10 mouse cellular contexts compared by ENCODE assay signal in genomic region chr6:112778211-112778610, GRCm38 (mm10).
A peak's percentile ranks its signal among the peaks of the same experiment; 100 is the strongest.
DNase-seq lines count a peak whose midpoint lies in the region; ATAC-seq and TF ChIP-seq lines count a peak whose summit lies in the region.
"Had no signal": no experiment of that assay in that cellular context is flagged by ENCODE, and none has a peak within 500 bp of the region (broad histone marks: within the 10 kb centered on the region; RNA-seq: fewer than 3 reads in every experiment).

No protein-coding gene starts in this region.

- WGBS in kidney, embryonic 16.5 days, result 86% methylated on average over 3 of the region's 3 CpGs

- no peaks in the 10 kb centered on the region; the same call in 1 of the 2 replicates for H3K4me1 ChIP-seq in kidney, embryonic 16.5 days (ENCODE audit: insufficient read depth, low read length)
- H3K4me1 ChIP-seq in ES-E14 (ENCODE audit: control insufficient read depth in 2 of 2, insufficient read depth in 2 of 2, low read length in 2 of 2, poor library complexity in 1 of 2), result peaks cover 0 to 8% of the 10 kb centered on the region in 2 experiments; a peak in 1 of 4 replicates

- no peaks in the 10 kb centered on the region for H3K9me3 ChIP-seq in kidney, embryonic 16.5 days (ENCODE audit: low read length)
- H3K9me3 ChIP-seq in ES-E14 (ENCODE audit: control insufficient read depth, insufficient read depth, low read depth, low read length), result no peaks in the 10 kb centered on the region

- no peak for ATAC-seq in kidney, embryonic 16.5 days (ENCODE audit: low FRiP score, low TSS enrichment)
- ATAC-seq in inflammation-experienced regulatory T-cells, adult 6 months, result no peak

- H3K9ac ChIP-seq in kidney, embryonic 16.5 days (replicated peaks; ENCODE audit: low read length), result no peak overlapping the region
- H3K9ac ChIP-seq in ES-E14 (ENCODE audit: insufficient read depth, low read depth, low read length, poor library complexity, severe bottlenecking), result no peak overlapping the region

- in situ Hi-C loops in ES-E14 (cut with MboI; ENCODE audit: low sequenced_read_pairs in 2 of 2, unreplicated experiment in 2 of 2), result no loop called here

- no peak overlapping the region for H3K27ac ChIP-seq in kidney, embryonic 16.5 days (ENCODE audit: low read length)
- H3K27ac ChIP-seq in ES-E14 (ENCODE audit: insufficient read depth, low read depth, low read length, poor library complexity, severe bottlenecking), result no peak overlapping the region

- H3K27me3 ChIP-seq in kidney, embryonic 16.5 days (ENCODE audit: insufficient read depth, low read length), result no peaks in the 10 kb centered on the region

- no peak overlapping the region for H3K4me3 ChIP-seq in kidney, embryonic 16.5 days (ENCODE audit: low read length)
- H3K4me3 ChIP-seq in ES-E14 (ENCODE audit: insufficient read depth in 1 of 2, low read depth in 1 of 2, low read length in 2 of 2, poor library complexity in 1 of 2, severe bottlenecking in 1 of 2), result no peak overlapping the region

- H3K4me2 ChIP-seq in kidney, embryonic 16.5 days (replicated peaks; ENCODE audit: low read depth, low read length), result no peak overlapping the region

- peak; percentile 20 for DNase-seq in kidney, adult 9 months
- DNase-seq in ES-E14 (ENCODE audit: low read depth, low spot score) (peak; percentile 9), R1 (ENCODE audit: low read depth, low spot score) (peak; percentile 66)
- DNase-seq in left cerebral cortex, adult 18-20 months (ENCODE audit: low spot score in 2 of 2), result peak; percentile 54 to 59
- DNase-seq in adrenal gland, postnatal 10 days, result no peak
- DNase-seq: layer of hippocampus, adult 9-11 months; lung, adult 18-20 months; spleen, adult 18-20 months had no signal

- H3K36me3 ChIP-seq in kidney, embryonic 16.5 days (ENCODE audit: insufficient read depth, low read length), result no peaks in the 10 kb centered on the region
- no peaks in the 10 kb centered on the region for H3K36me3 ChIP-seq in ES-E14 (ENCODE audit: control insufficient read depth, insufficient read depth, low read length, poor library complexity, severe bottlenecking)

TF ChIP-seq in ES-E14, 5 proteins besides CTCF, POLR2A, EP300 and RAD21:
- no peak for TF ChIP-seq ZNF384 (IDR thresholded peaks at IDR 0.05; ENCODE audit: low read depth, low read length)
